Mouse (Mus musculus) bone marrow, adult 2 months (tissue): ENCODE measurements around the gene Gimap8. TPM values are rescaled to one million over a fixed set of nuclear protein-coding genes. Genes with fewer than 3 reads are reported as not detected.
A peak's percentile ranks its signal among the peaks of the same experiment; 100 is the strongest.

Experiments
- H3K27ac ChIP-seq: fragments of 200-500 bp; 2 replicates; pipeline ENCODE4 v1.5.1; 2012; ENCODE audit warnings: low read depth, mild to moderate bottlenecking, control low read depth, inconsistent platforms, low read length; ENCODE audit not compliant: control insufficient read depth, poor library complexity, insufficient read depth
- H3K4me1 ChIP-seq: fragments of 200-500 bp; 2 replicates; pipeline ENCODE4 v1.6.1; 2011; ENCODE audit warnings: low read length; ENCODE audit not compliant: control insufficient read depth, insufficient read depth
- H3K4me3 ChIP-seq: fragments of 200-500 bp; replicated peaks from 2 replicates; pipeline ENCODE3; 2011; ENCODE audit warnings: mild to moderate bottlenecking, low read depth, low read length, control low read depth; ENCODE audit not compliant: control insufficient read depth
- CTCF ChIP-seq: fragments of 200-500 bp; IDR thresholded peaks from 2 replicates; pipeline ENCODE4 v1.5.1; 2011; ENCODE audit warnings: low read length, control low read depth; ENCODE audit not compliant: control insufficient read depth, insufficient read depth
- POLR2A ChIP-seq: fragments of 200-500 bp; IDR thresholded peaks from 2 replicates; pipeline ENCODE4 v1.6.1; 2011; ENCODE audit warnings: low read depth, mild to moderate bottlenecking, control low read depth, low read length, borderline replicate concordance; ENCODE audit not compliant: control insufficient read depth
- WGBS: fragments of 180-500 bp; shearing (Covaris S2); methylation state at CpG from one replicate; pipeline ENCODE4 v1.1.7; 2018; 5-methylcytosine and 5-hydroxymethylcytosine counted together
- polyA plus RNA-seq: library from polyadenylated mRNA; stranded (reverse); fragments of >200 nt; gene quantifications from 2 replicates; pipeline ENCODE4 v1.2.4, GENCODE M21; 2011; ENCODE audit warnings: low replicate concordance; ENCODE audit not compliant: missing spikeins, insufficient read depth, insufficient read length

Gene Gimap8
- polyA plus RNA-seq, 1 experiment, result 15.1 TPM

GRCm38 (mm10) chr6:48665471-48665870, 18.4 kb downstream of the Gimap8 start:
- 86% methylated on average over 9 of the region's 9 CpGs for WGBS

GRCm38 (mm10) chr6:48666159-48666586, 19.1 kb downstream of the Gimap8 start:
- WGBS, result 22% methylated on average over 7 of the region's 7 CpGs

More at GRCm38 (mm10) chr6:48665471-48665870, 18.4 kb downstream of the Gimap8 start:
- peaks cover 2% of the 10 kb centered on the region; the same call in 1 of the 2 replicates for H3K4me1 ChIP-seq
- no peak overlapping the region for H3K4me3 ChIP-seq
- no peak overlapping the region for H3K27ac ChIP-seq
- no peak for TF ChIP-seq CTCF
- TF ChIP-seq POLR2A, result no peak

GRCm38 (mm10) chr6:48668022-48668421, 21.0 kb downstream of the Gimap8 start:
- TF ChIP-seq CTCF (no peak), POLR2A (no peak)
- Histone ChIP-seq H3K4me3 (no peak overlapping the region), H3K4me1 (peaks cover 2% of the 10 kb centered on the region; the same call in 1 of the 2 replicates), H3K27ac (no peak overlapping the region)

More at GRCm38 (mm10) chr6:48666159-48666586, 19.1 kb downstream of the Gimap8 start:
- H3K4me3 ChIP-seq, result no peak overlapping the region
- no peak overlapping the region for H3K27ac ChIP-seq
- peaks cover 2% of the 10 kb centered on the region; the same call in 1 of the 2 replicates for H3K4me1 ChIP-seq
- TF ChIP-seq POLR2A (no peak), CTCF (no peak)

DNA sequence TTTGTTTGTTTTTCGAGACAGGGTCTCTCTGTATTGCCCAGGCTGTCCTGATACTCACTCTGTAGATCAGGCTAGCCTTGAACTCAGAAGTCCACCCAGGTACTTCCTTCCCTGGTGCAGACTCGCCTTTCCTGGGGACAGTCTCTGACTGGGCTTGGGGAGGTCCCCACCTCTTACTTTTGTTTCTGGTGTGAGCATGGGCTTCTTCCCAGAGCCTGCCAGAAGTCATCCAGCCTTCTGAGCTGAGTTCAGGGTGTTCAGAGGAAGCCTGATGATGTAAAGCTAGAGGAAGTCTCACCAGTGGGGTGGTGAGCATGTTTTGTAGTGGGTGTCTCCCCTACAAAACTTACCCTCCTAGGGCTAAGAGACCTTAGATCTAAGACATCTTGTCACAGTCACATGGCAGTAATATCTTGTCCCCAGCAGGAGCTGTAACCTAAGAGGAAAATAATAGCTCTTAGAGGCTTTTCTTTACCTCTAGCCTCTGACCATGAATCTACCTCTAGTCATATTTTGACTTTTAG, 22.5 kb downstream of the Gimap8 start:
- 62% methylated on average over 2 of the region's 2 CpGs for WGBS

GRCm38 (mm10) chr6:48674291-48675058, 27.4 kb downstream of the Gimap8 start:
- H3K27ac ChIP-seq, result peak overlapping the region; percentile 77; the same call in 1 of the 2 replicates
- WGBS, result 80% methylated on average over 9 of the region's 9 CpGs

More for the DNA sequence above, 22.5 kb downstream of the Gimap8 start:
- Histone ChIP-seq H3K27ac (no peak overlapping the region), H3K4me3 (no peak overlapping the region), H3K4me1 (peaks cover 2% of the 10 kb centered on the region; the same call in 1 of the 2 replicates)
- no peak for TF ChIP-seq CTCF
- TF ChIP-seq POLR2A, result no peak

DNA sequence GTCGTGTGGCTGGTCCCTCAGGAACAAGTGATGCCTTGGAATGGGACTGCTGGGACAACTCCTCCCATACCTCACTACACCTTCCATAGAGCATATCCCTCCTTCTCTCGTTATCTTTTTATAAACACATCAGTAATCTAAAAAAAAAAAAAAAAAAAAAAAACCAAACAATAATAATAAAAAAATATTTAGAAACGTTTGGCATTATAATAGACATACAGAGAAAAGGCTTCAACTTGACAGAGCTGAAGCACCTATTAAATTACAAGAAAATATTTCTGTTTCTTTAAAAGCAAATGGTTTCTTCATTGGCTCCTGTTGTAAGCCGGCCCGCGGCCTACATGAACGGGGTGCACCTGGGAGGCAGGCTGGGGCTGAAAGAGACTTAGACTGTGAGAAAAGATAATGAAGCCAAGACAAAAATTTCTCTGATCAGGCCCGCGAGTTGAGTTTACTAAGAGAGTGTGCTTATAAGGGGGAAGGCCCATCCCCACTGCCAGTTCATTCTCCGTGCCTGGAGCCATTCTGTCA, 28.4 kb downstream of the Gimap8 start:
- Histone ChIP-seq H3K4me1 (peaks cover 6% of the 10 kb centered on the region; the same call in 1 of the 2 replicates), H3K27ac (peak overlapping the region; percentile 75), H3K4me3 (peak overlapping the region; percentile 64)
- TF ChIP-seq CTCF (no peak), POLR2A (no peak)
- 25% methylated on average over 10 of the region's 10 CpGs for WGBS

More at GRCm38 (mm10) chr6:48674291-48675058, 27.4 kb downstream of the Gimap8 start:
- Histone ChIP-seq H3K4me3 (no peak overlapping the region), H3K4me1 (peaks cover 6% of the 10 kb centered on the region; the same call in 1 of the 2 replicates)
- TF ChIP-seq POLR2A, result no peak
- no peak for TF ChIP-seq CTCF

DNA sequence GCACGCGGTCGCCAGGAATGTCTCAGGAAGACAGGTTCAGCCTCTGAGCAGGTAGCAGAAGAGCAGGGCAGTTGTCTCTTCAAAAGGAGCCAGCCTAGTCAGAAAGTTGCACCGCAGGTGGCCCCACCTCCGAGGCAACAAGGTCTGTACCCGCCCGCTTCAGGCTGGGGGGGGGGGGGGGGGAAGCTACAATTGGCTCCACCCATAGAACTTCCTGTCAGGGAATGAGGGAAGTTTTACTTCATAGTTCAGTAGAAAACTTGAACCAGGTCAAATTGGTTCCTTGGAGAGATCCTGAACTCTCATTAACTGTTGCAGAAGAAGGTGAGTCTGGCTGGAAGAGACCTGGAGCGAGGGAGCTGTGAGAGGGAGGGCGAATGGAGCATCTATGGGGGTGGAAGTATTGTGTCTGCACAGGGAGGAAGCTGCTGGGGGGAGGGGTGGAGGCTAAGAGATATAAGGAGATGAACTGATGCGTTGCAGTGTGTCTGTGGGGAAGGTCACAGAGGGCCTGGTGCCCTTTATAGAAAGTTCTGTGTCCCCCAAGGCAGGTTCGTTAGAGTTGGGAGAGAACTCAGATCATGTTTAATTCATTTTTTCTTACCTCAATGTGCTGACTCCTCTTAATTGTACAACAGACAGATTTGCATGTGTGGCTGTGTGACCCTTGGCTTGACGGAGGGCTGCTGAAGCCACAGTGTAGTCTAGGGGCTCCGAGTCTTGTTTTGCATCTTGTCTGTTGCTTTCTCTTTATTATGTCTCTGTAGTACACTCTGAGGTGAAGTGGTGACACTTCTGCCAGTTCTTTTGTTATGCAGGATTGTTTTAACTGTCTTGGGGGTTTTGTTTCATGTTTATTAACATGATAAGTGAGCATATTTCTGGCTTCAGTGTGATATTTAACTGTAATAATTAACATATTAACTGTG, 29.2 kb downstream of the Gimap8 start, which contains the start of gene Gimap9:
Gimap9 (plus strand) TSS at position 199 of the 929 bp plus-strand sequence.
- no peak for TF ChIP-seq POLR2A
- TF ChIP-seq CTCF, result no peak
- peak within 1 kb of the TSS; percentile 77 for H3K27ac ChIP-seq
- H3K4me1 ChIP-seq, result peaks cover 6% of the 10 kb centered on the region; the same call in 1 of the 2 replicates
- 1% methylated on average over 13 of the region's 13 CpGs for WGBS
- H3K4me3 ChIP-seq, result peak within 1 kb of the TSS; percentile 80
